Mouse (Mus musculus): ENCODE measurements around the gene 1810024B03Rik.

- TF ChIP-seq CTCF (conservative IDR thresholded peaks at IDR 0.05; ENCODE audit: low read length) (no peak), NANOG (IDR thresholded peaks at IDR 0.05; ENCODE audit: borderline replicate concordance, low read length) (no peak)
Measured at GRCm38 (mm10) chr2:127252787-127253186, 44.7 kb upstream of the 1810024B03Rik start.

Data from E14TG2a.4 (cell line).